Mouse (Mus musculus) heart, adult 18-20 months (tissue): ENCODE data around the gene Map4k2. TPM values are rescaled to one million over a fixed set of nuclear protein-coding genes. Genes with fewer than 3 reads are reported as not detected.
A peak's percentile ranks its signal among the peaks of the same experiment; 100 is the strongest.

Experiments used
- DNase-seq, 2 experiments: peaks; one replicate each; pipeline ENCODE4 v3.0.0; 2021 to 2022; ENCODE audit warnings: mixed read lengths in 1 of 2
- total RNA-seq, 2 experiments: library from RNA; stranded (reverse); gene quantifications; 2 replicates each; pipeline ENCODE4 v1.2.3; 2021

The Map4k2 gene
- total RNA-seq, 2 experiments from 2014 or later, result 30.7 to 43.0 TPM

GRCm38 (mm10) chr19:6346023-6346422 lies 5.1 kb downstream of the Map4k2 start:
- DNase-seq, result no peak

- no peak for DNase-seq
These were observed 5.7 kb downstream of the Map4k2 start for GRCm38 (mm10) chr19:6346661-6347060.

GRCm38 (mm10) chr19:6347615-6348014 lies 6.7 kb downstream of the Map4k2 start:
- no peak for DNase-seq

- DNase-seq, result no peak
These were observed 7.8 kb downstream of the Map4k2 start for GRCm38 (mm10) chr19:6348717-6349116.

GRCm38 (mm10) chr19:6349215-6349983 lies 8.5 kb downstream of the Map4k2 start:
- peak; percentile 53 to 70 for DNase-seq

GRCm38 (mm10) chr19:6351431-6352106 lies 10.6 kb downstream of the Map4k2 start:
- DNase-seq, result no peak

- no peak for DNase-seq
These were observed 11.2 kb downstream of the Map4k2 start for GRCm38 (mm10) chr19:6352107-6352505.

GRCm38 (mm10) chr19:6354030-6354429 lies 13.1 kb downstream of the Map4k2 start:
- no peak for DNase-seq

- no peak for DNase-seq
These were observed 20.4 kb downstream of the Map4k2 start for GRCm38 (mm10) chr19:6361291-6361690.

- no peak for DNase-seq
These were observed 22.1 kb downstream of the Map4k2 start for GRCm38 (mm10) chr19:6363091-6363410.

GRCm38 (mm10) chr19:6363411-6364240 lies 22.7 kb downstream of the Map4k2 start, which contains the start of gene Sf1:
Gene Sf1 (plus strand): TSS chr19:6363690.
- peak; percentile 99 to 100 for DNase-seq

GRCm38 (mm10) chr19:6364317-6364725 lies 23.4 kb downstream of the Map4k2 start:
- peak; percentile 94 to 95 for DNase-seq

- DNase-seq, result no peak
These were observed 23.9 kb downstream of the Map4k2 start for GRCm38 (mm10) chr19:6364842-6365241.

- no peak for DNase-seq
These were observed 29.2 kb downstream of the Map4k2 start for GRCm38 (mm10) chr19:6370175-6370574.

GRCm38 (mm10) chr19:6372433-6372832 lies 31.5 kb downstream of the Map4k2 start:
- no peak for DNase-seq

GRCm38 (mm10) chr19:6373539-6374400 lies 32.8 kb downstream of the Map4k2 start:
- DNase-seq, result peak; percentile 75 to 94

- DNase-seq, result no peak
These were observed 33.6 kb downstream of the Map4k2 start for GRCm38 (mm10) chr19:6374571-6374970.

GRCm38 (mm10) chr19:6375423-6376254 lies 34.7 kb downstream of the Map4k2 start:
- no peak for DNase-seq

GRCm38 (mm10) chr19:6376255-6376564 lies 35.3 kb downstream of the Map4k2 start:
- peak; percentile 46 to 71 for DNase-seq

- DNase-seq, result no peak
These were observed 35.7 kb downstream of the Map4k2 start for GRCm38 (mm10) chr19:6376643-6377042.
